Mouse (Mus musculus): ENCODE measurements around the gene Mmp14.

- TF ChIP-seq ZNF384 (IDR thresholded peaks at IDR 0.05; ENCODE audit: low read depth, low read length) (no peak), MAFK (IDR thresholded peaks at IDR 0.05; ENCODE audit: insufficient read depth, low read depth, low read length) (no peak), HCFC1 (IDR thresholded peaks at IDR 0.05; ENCODE audit: borderline replicate concordance, insufficient read depth, low read length) (no peak)
Measured at GRCm38 (mm10) chr14:54435194-54435918, 3.9 kb downstream of the Mmp14 start.

Data from ES-E14 (cell line).